Mouse (Mus musculus): ENCODE results near the gene Srpr. TPM values are rescaled to one million over a fixed set of nuclear protein-coding genes. Genes with fewer than 3 reads are reported as not detected.
A peak's percentile ranks its signal among the peaks of the same experiment; 100 is the strongest.

The Srpr gene
- polyA plus RNA-seq, 2 experiments = 115 to 160 TPM

GRCm38 (mm10) chr9:35166798-35167635, 33.0 kb upstream of the Srpr start:
- ATAC-seq (ENCODE audit: low FRiP score, low read depth) = no peak
- WGBS = 68% methylated on average over 9 of the region's 9 CpGs
- no peak for TF ChIP-seq POLR2A (IDR thresholded peaks at IDR 0.05; ENCODE audit: borderline replicate concordance, extremely low read depth, insufficient read depth, insufficient read length)

GRCm38 (mm10) chr9:35170071-35170470, 29.9 kb upstream of the Srpr start:
- no peak for TF ChIP-seq POLR2A (IDR thresholded peaks at IDR 0.05; ENCODE audit: borderline replicate concordance, extremely low read depth, insufficient read depth, insufficient read length)
- peaks cover 4% of the 10 kb centered on the region for H3K4me1 ChIP-seq (ENCODE audit: control insufficient read depth, insufficient read depth, low read length)
- H3K4me3 ChIP-seq (replicated peaks; ENCODE audit: low read length) = no peak overlapping the region
- 91% methylated on average over 7 of the region's 7 CpGs for WGBS
- H3K9ac ChIP-seq (ENCODE audit: low read depth, low read length, severe bottlenecking) = no peak overlapping the region
- no peaks in the 10 kb centered on the region for H3K27me3 ChIP-seq (ENCODE audit: control insufficient read depth, insufficient read depth, low read length)
- DNase-seq (ENCODE audit: low spot score) = no peak
- no peak for ATAC-seq (ENCODE audit: low FRiP score, low read depth)
- H3K4me2 ChIP-seq (replicated peaks; ENCODE audit: low read depth, low read length, severe bottlenecking) = no peak overlapping the region
- no peaks in the 10 kb centered on the region for H3K9me3 ChIP-seq (ENCODE audit: control insufficient read depth, low read length)
- H3K27ac ChIP-seq (replicated peaks; ENCODE audit: low read depth, low read length) = no peak overlapping the region
- H3K36me3 ChIP-seq (ENCODE audit: control insufficient read depth, insufficient read depth, low read length) = peaks cover 11% of the 10 kb centered on the region; the same call in 1 of the 2 replicates

More at GRCm38 (mm10) chr9:35166798-35167635, 33.0 kb upstream of the Srpr start:
- Histone ChIP-seq H3K27ac (replicated peaks; ENCODE audit: low read depth, low read length) (no peak overlapping the region), H3K27me3 (ENCODE audit: control insufficient read depth, insufficient read depth, low read length) (no peaks in the 10 kb centered on the region), H3K9me3 (ENCODE audit: control insufficient read depth, low read length) (no peaks in the 10 kb centered on the region), H3K4me2 (replicated peaks; ENCODE audit: low read depth, low read length, severe bottlenecking) (no peak overlapping the region), H3K9ac (ENCODE audit: low read depth, low read length, severe bottlenecking) (no peak overlapping the region), H3K36me3 (ENCODE audit: control insufficient read depth, insufficient read depth, low read length) (peaks cover 17% of the 10 kb centered on the region), H3K4me1 (ENCODE audit: control insufficient read depth, insufficient read depth, low read length) (no peaks in the 10 kb centered on the region), H3K4me3 (replicated peaks; ENCODE audit: low read length) (no peak overlapping the region)
- DNase-seq (ENCODE audit: low spot score) = no peak

- H3K27me3 ChIP-seq (ENCODE audit: control insufficient read depth, insufficient read depth, low read length) = no peaks in the 10 kb centered on the region
- H3K9ac ChIP-seq (ENCODE audit: low read depth, low read length, severe bottlenecking) = no peak overlapping the region
- WGBS = 88% methylated on average over 1 of the region's 1 CpGs
- no peak for TF ChIP-seq POLR2A (IDR thresholded peaks at IDR 0.05; ENCODE audit: borderline replicate concordance, extremely low read depth, insufficient read depth, insufficient read length)
- no peak overlapping the region for H3K4me2 ChIP-seq (replicated peaks; ENCODE audit: low read depth, low read length, severe bottlenecking)
- no peak overlapping the region for H3K4me3 ChIP-seq (replicated peaks; ENCODE audit: low read length)
- H3K4me1 ChIP-seq (ENCODE audit: control insufficient read depth, insufficient read depth, low read length) = peaks cover 4% of the 10 kb centered on the region
- ATAC-seq (ENCODE audit: low FRiP score, low read depth) (no peak), DNase-seq (ENCODE audit: low spot score) (no peak)
- no peaks in the 10 kb centered on the region for H3K9me3 ChIP-seq (ENCODE audit: control insufficient read depth, low read length)
- H3K36me3 ChIP-seq (ENCODE audit: control insufficient read depth, insufficient read depth, low read length) = peaks cover 11% of the 10 kb centered on the region; the same call in 1 of the 2 replicates
- H3K27ac ChIP-seq (replicated peaks; ENCODE audit: low read depth, low read length) = no peak overlapping the region
These were observed 26.6 kb upstream of the Srpr start for GRCm38 (mm10) chr9:35173331-35173730.

DNA sequence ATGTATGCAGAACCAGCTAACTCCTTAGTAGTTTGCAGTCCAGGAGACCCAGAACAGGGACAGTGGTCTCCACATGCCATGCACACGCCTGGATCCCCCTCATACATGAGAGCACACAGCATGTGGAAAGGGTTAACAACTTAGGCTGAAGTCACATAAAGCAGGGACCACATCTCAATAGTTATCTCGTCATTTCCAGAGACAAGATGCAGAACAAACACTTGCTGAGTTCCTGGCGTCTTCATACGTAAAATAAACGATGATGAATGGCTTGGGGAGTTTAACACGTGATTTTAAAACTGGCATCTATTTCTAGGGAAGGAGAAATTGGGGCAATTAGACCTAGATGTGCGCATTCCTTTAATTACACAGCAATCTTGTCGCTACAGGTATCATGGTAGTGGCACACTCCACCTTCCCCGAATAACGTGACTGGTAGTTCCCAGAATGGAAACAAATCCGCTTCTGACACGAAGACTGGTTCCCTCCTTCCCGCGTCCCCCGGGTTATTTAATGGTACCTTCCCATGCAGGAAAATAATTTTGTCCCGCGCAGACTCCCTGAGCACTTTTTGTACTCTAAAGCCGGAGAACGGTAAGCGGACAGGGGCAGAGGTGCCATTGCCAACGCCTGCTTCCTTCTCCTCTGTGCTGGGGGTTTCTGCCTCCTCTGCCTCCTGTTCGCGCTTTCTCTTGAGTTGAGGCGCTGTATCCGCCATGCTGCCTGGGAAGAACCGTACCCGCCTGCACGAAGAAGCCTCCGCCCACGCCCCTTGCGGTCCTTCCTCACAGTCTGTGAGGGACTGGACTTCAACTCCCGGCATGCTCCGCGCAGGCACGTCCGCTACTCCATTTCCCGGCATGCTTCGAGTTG, 24.5 kb upstream of the Srpr start, which contains the start of gene Dcps:
Gene Dcps, minus strand, starts transcription at position 811 of the 873 bp plus-strand sequence.
- Histone ChIP-seq H3K4me2 (replicated peaks; ENCODE audit: low read depth, low read length, severe bottlenecking) (peak within 1 kb of the TSS; percentile 81), H3K4me1 (ENCODE audit: control insufficient read depth, insufficient read depth, low read length) (peaks cover 4% of the 10 kb centered on the region), H3K4me3 (replicated peaks; ENCODE audit: low read length) (peak within 1 kb of the TSS; percentile 58), H3K9me3 (ENCODE audit: control insufficient read depth, low read length) (no peaks in the 10 kb centered on the region), H3K9ac (ENCODE audit: low read depth, low read length, severe bottlenecking) (peak within 1 kb of the TSS; percentile 64), H3K36me3 (ENCODE audit: control insufficient read depth, insufficient read depth, low read length) (peaks cover 4% of the 10 kb centered on the region; the same call in 1 of the 2 replicates), H3K27me3 (ENCODE audit: control insufficient read depth, insufficient read depth, low read length) (no peaks in the 10 kb centered on the region), H3K27ac (replicated peaks; ENCODE audit: low read depth, low read length) (peak within 1 kb of the TSS; percentile 80)
- TF ChIP-seq POLR2A (IDR thresholded peaks at IDR 0.05; ENCODE audit: borderline replicate concordance, extremely low read depth, insufficient read depth, insufficient read length) = peak; percentile 70; the same call in 1 of the 2 replicates
- ATAC-seq (ENCODE audit: low FRiP score, low read depth) = peak; percentile 98
- peak; percentile 94 for DNase-seq (ENCODE audit: low spot score)
- under 1% methylated on average over 38 of the region's 38 CpGs for whole genome bisulfite sequencing

GRCm38 (mm10) chr9:35176124-35176659, 23.8 kb upstream of the Srpr start:
- DNase-seq (ENCODE audit: low spot score) (no peak), ATAC-seq (ENCODE audit: low FRiP score, low read depth) (0 out of 2 replicates have a peak, but pooled peaks have one; percentile 4)
- no peaks in the 10 kb centered on the region for H3K36me3 ChIP-seq (ENCODE audit: control insufficient read depth, insufficient read depth, low read length)
- H3K4me3 ChIP-seq (replicated peaks; ENCODE audit: low read length) = peak overlapping the region; percentile 58
- H3K27ac ChIP-seq (replicated peaks; ENCODE audit: low read depth, low read length) = no peak overlapping the region
- H3K27me3 ChIP-seq (ENCODE audit: control insufficient read depth, insufficient read depth, low read length) = no peaks in the 10 kb centered on the region
- peak overlapping the region; percentile 64; the same call in 1 of the 2 replicates for H3K9ac ChIP-seq (ENCODE audit: low read depth, low read length, severe bottlenecking)
- peak overlapping the region; percentile 26 for H3K4me2 ChIP-seq (replicated peaks; ENCODE audit: low read depth, low read length, severe bottlenecking)
- 55% methylated on average over 14 of the region's 14 CpGs for WGBS
- no peak for TF ChIP-seq POLR2A (IDR thresholded peaks at IDR 0.05; ENCODE audit: borderline replicate concordance, extremely low read depth, insufficient read depth, insufficient read length)
- no peaks in the 10 kb centered on the region for H3K9me3 ChIP-seq (ENCODE audit: control insufficient read depth, low read length)
- peaks cover 4% of the 10 kb centered on the region for H3K4me1 ChIP-seq (ENCODE audit: control insufficient read depth, insufficient read depth, low read length)

All from limb, embryonic 14.5 days (tissue).